Mouse (Mus musculus): ENCODE measurements around the gene Clic5. TPM values are rescaled to one million over a fixed set of nuclear protein-coding genes. Genes with fewer than 3 reads are reported as not detected.
A peak's percentile ranks its signal among the peaks of the same experiment; 100 is the strongest.

Gene Clic5
- polyA plus RNA-seq, 1 experiment from 2014 or later: 0.56 TPM

DNA sequence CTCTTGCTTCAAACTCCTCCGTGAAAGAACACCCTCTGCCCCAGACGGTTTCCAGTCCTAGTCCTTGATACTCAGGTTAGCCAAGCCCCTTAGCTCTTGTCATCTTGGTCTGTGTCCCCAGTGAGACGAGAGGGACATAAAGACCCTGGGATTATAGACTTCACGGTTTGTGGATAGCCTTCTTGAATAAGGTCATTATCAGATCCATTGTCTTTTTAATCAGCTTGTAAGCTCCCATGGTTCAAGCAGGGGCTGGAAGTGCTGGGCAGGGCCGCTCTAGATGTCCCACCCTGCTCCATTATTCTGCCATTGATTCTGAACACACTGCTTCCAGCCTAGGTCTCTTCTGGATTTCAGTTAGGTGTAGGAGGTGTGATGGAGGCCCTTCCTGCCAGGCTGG, 55.7 kb downstream of the Clic5 start:
- WGBS (ENCODE audit: insufficient replicate concordance): 54% methylated on average over 5 of the region's 5 CpGs
- no peak overlapping the region for H3K4me3 ChIP-seq
- ATAC-seq: no peak

GRCm38 (mm10) chr17:44244625-44245024, 56.2 kb downstream of the Clic5 start:
- Histone ChIP-seq H3K9ac (no peak overlapping the region), H3K9me3 (replicated peaks) (peaks cover 4% of the 10 kb centered on the region; the same call in 1 of the 2 replicates), H3K4me2 (no peak overlapping the region), H3K27me3 (replicated peaks) (no peaks in the 10 kb centered on the region), H3K4me1 (peaks cover 1% of the 10 kb centered on the region; the same call in 1 of the 2 replicates), H3K36me3 (no peaks in the 10 kb centered on the region), H3K27ac (no peak overlapping the region), H3K4me3 (no peak overlapping the region)
- no peak for ATAC-seq
- 43% methylated on average over 7 of the region's 7 CpGs for WGBS (ENCODE audit: insufficient replicate concordance)

More for the DNA sequence above, 55.7 kb downstream of the Clic5 start:
- Histone ChIP-seq H3K27me3 (replicated peaks) (no peaks in the 10 kb centered on the region), H3K4me2 (no peak overlapping the region), H3K36me3 (no peaks in the 10 kb centered on the region), H3K27ac (no peak overlapping the region), H3K4me1 (peaks cover 7% of the 10 kb centered on the region), H3K9ac (no peak overlapping the region), H3K9me3 (replicated peaks) (peaks cover 4% of the 10 kb centered on the region; the same call in 1 of the 2 replicates)

DNA sequence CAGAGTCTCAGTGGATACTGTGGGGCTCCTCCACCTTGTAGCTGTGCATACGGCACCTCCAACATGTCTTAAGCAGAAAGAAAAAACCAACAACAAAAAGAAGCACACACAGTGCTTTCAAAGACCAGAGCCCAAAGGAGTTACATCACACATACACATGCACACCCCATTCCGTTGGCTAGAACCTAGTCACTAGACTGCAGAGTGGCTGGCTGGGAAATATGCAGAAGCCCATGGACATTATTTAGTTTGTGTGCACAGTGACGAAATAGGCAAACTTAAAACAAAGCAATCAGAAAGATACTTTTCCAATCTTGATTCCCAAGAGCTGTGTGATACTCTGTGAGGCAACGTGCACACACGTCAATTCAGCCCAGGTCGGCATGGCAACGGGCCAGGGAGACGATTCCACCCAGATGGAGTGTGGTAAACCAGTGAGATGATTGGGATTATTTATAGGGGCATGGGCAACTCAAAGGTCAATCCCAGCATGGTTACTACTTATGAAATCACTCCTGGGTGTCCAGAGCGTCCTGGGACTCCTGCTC, 57.8 kb downstream of the Clic5 start:
- ATAC-seq: no peak

GRCm38 (mm10) chr17:44249544-44249943, 61.2 kb downstream of the Clic5 start:
- Histone ChIP-seq H3K4me2 (no peak overlapping the region), H3K36me3 (no peaks in the 10 kb centered on the region), H3K9me3 (replicated peaks) (no peaks in the 10 kb centered on the region), H3K27me3 (replicated peaks) (peaks cover 3% of the 10 kb centered on the region; the same call in 1 of the 2 replicates), H3K9ac (no peak overlapping the region), H3K4me1 (no peaks in the 10 kb centered on the region), H3K4me3 (no peak overlapping the region), H3K27ac (no peak overlapping the region)
- 51% methylated on average over 4 of the region's 4 CpGs for WGBS (ENCODE audit: insufficient replicate concordance)
- no peak for ATAC-seq

More for the DNA sequence above, 57.8 kb downstream of the Clic5 start:
- H3K9me3 ChIP-seq (replicated peaks): no peaks in the 10 kb centered on the region
- no peak overlapping the region for H3K27ac ChIP-seq
- no peaks in the 10 kb centered on the region for H3K27me3 ChIP-seq (replicated peaks)
- H3K4me1 ChIP-seq: no peaks in the 10 kb centered on the region
- H3K9ac ChIP-seq: no peak overlapping the region
- H3K4me3 ChIP-seq: no peak overlapping the region
- WGBS (ENCODE audit: insufficient replicate concordance): 67% methylated on average over 9 of the region's 9 CpGs
- no peak overlapping the region for H3K4me2 ChIP-seq
- no peaks in the 10 kb centered on the region for H3K36me3 ChIP-seq

- no peak overlapping the region for H3K4me2 ChIP-seq
- WGBS (ENCODE audit: insufficient replicate concordance): 10% methylated on average over 3 of the region's 3 CpGs
Measured at GRCm38 (mm10) chr17:44252653-44253052, 64.3 kb downstream of the Clic5 start.

GRCm38 (mm10) chr17:44254698-44255097, 66.3 kb downstream of the Clic5 start:
- Histone ChIP-seq H3K9me3 (replicated peaks) (no peaks in the 10 kb centered on the region), H3K27me3 (replicated peaks) (peaks cover 10% of the 10 kb centered on the region), H3K4me1 (peaks cover 7% of the 10 kb centered on the region; the same call in 1 of the 2 replicates), H3K9ac (no peak overlapping the region), H3K4me2 (no peak overlapping the region), H3K36me3 (no peaks in the 10 kb centered on the region), H3K4me3 (no peak overlapping the region), H3K27ac (no peak overlapping the region)
- ATAC-seq: no peak
- whole genome bisulfite sequencing (ENCODE audit: insufficient replicate concordance): 56% methylated on average over 8 of the region's 8 CpGs

More at GRCm38 (mm10) chr17:44252653-44253052, 64.3 kb downstream of the Clic5 start:
- Histone ChIP-seq H3K36me3 (no peaks in the 10 kb centered on the region), H3K4me3 (no peak overlapping the region), H3K9me3 (replicated peaks) (no peaks in the 10 kb centered on the region), H3K27me3 (replicated peaks) (peaks cover 10% of the 10 kb centered on the region), H3K9ac (no peak overlapping the region), H3K4me1 (peaks cover 7% of the 10 kb centered on the region; the same call in 1 of the 2 replicates), H3K27ac (no peak overlapping the region)
- no peak for ATAC-seq

GRCm38 (mm10) chr17:44256583-44256982, 68.2 kb downstream of the Clic5 start:
- Histone ChIP-seq H3K27ac (no peak overlapping the region), H3K4me2 (no peak overlapping the region), H3K9ac (no peak overlapping the region), H3K4me3 (no peak overlapping the region), H3K4me1 (peaks cover 7% of the 10 kb centered on the region; the same call in 1 of the 2 replicates), H3K36me3 (no peaks in the 10 kb centered on the region), H3K9me3 (replicated peaks) (no peaks in the 10 kb centered on the region), H3K27me3 (replicated peaks) (peaks cover 10% of the 10 kb centered on the region)
- WGBS (ENCODE audit: insufficient replicate concordance): 3% methylated on average over 6 of the region's 6 CpGs
- no peak for ATAC-seq

DNA sequence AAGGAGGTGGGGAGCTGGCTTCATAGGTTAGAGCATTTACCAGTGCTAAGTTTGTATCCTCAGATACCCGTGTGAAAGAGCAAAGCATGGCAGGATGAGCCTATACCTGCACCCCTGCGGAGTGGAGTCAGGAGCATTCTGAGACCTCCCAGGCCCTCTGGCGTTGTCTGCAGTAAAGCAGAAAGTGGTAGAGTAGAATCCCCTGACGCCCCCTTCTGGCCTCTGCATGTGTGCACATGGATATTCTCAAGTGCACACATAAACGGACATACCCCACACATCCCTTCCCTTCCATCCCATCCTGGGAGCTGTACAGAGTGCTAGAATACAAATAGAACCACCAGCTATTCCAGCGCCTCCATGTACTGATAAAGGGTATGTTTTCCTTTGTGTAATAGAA, 70.9 kb downstream of the Clic5 start:
- WGBS (ENCODE audit: insufficient replicate concordance): 41% methylated on average over 6 of the region's 6 CpGs
- Histone ChIP-seq H3K4me2 (no peak overlapping the region), H3K9ac (no peak overlapping the region), H3K27ac (no peak overlapping the region), H3K4me1 (peaks cover 7% of the 10 kb centered on the region; the same call in 1 of the 2 replicates), H3K9me3 (replicated peaks) (no peaks in the 10 kb centered on the region), H3K27me3 (replicated peaks) (peaks cover 10% of the 10 kb centered on the region), H3K4me3 (no peak overlapping the region), H3K36me3 (no peaks in the 10 kb centered on the region)
- no peak for ATAC-seq

- Histone ChIP-seq H3K27ac (no peak overlapping the region), H3K4me2 (no peak overlapping the region), H3K9me3 (replicated peaks) (no peaks in the 10 kb centered on the region), H3K27me3 (replicated peaks) (no peaks in the 10 kb centered on the region), H3K4me3 (no peak overlapping the region), H3K9ac (no peak overlapping the region), H3K4me1 (peaks cover 3% of the 10 kb centered on the region; the same call in 1 of the 2 replicates), H3K36me3 (no peaks in the 10 kb centered on the region)
- WGBS (ENCODE audit: insufficient replicate concordance): 38% methylated on average over 9 of the region's 15 CpGs
- 0 out of 2 replicates have a peak, but pooled peaks have one; percentile 40 for ATAC-seq
Measured at GRCm38 (mm10) chr17:44261594-44262202, 73.3 kb downstream of the Clic5 start.

GRCm38 (mm10) chr17:44270043-44270442, 81.7 kb downstream of the Clic5 start:
- Histone ChIP-seq H3K9ac (no peak overlapping the region), H3K27me3 (replicated peaks) (no peaks in the 10 kb centered on the region), H3K4me2 (no peak overlapping the region), H3K4me1 (no peaks in the 10 kb centered on the region), H3K36me3 (no peaks in the 10 kb centered on the region), H3K9me3 (replicated peaks) (no peaks in the 10 kb centered on the region), H3K27ac (no peak overlapping the region), H3K4me3 (no peak overlapping the region)
- WGBS (ENCODE audit: insufficient replicate concordance): 72% methylated on average over 7 of the region's 7 CpGs
- no peak for ATAC-seq

- ATAC-seq: no peak
- WGBS (ENCODE audit: insufficient replicate concordance): 63% methylated on average over 3 of the region's 3 CpGs
- Histone ChIP-seq H3K9ac (no peak overlapping the region), H3K4me1 (no peaks in the 10 kb centered on the region), H3K4me3 (no peak overlapping the region), H3K9me3 (replicated peaks) (no peaks in the 10 kb centered on the region), H3K36me3 (no peaks in the 10 kb centered on the region), H3K27ac (no peak overlapping the region), H3K4me2 (no peak overlapping the region), H3K27me3 (replicated peaks) (no peaks in the 10 kb centered on the region)
Measured at GRCm38 (mm10) chr17:44271426-44271825, 83.0 kb downstream of the Clic5 start.

GRCm38 (mm10) chr17:44274804-44275203, 86.4 kb downstream of the Clic5 start:
- Histone ChIP-seq H3K4me3 (no peak overlapping the region), H3K9me3 (replicated peaks) (no peaks in the 10 kb centered on the region), H3K9ac (no peak overlapping the region), H3K4me1 (no peaks in the 10 kb centered on the region), H3K4me2 (no peak overlapping the region), H3K36me3 (no peaks in the 10 kb centered on the region), H3K27ac (no peak overlapping the region), H3K27me3 (replicated peaks) (no peaks in the 10 kb centered on the region)
- ATAC-seq: no peak

Data from liver, embryonic 12.5 days (tissue).